Mouse (Mus musculus) urinary bladder, adult 2 months (tissue): ENCODE data around the gene Acp7. TPM values are rescaled to one million over a fixed set of nuclear protein-coding genes. Genes with fewer than 3 reads are reported as not detected.

ENCODE experiments used
- DNase-seq: peaks from one replicate; pipeline ENCODE4 v3.0.0; 2022; ENCODE audit warnings: low spot score
- polyA plus RNA-seq: library from polyadenylated mRNA; depleted of rRNA; stranded (reverse); fragments of >200 nt; gene quantifications from 2 replicates; pipeline ENCODE4 v1.2.3, GENCODE M21; 2012; rRNA removed

The Acp7 gene
- polyA plus RNA-seq, 1 experiment = not detected

DNA sequence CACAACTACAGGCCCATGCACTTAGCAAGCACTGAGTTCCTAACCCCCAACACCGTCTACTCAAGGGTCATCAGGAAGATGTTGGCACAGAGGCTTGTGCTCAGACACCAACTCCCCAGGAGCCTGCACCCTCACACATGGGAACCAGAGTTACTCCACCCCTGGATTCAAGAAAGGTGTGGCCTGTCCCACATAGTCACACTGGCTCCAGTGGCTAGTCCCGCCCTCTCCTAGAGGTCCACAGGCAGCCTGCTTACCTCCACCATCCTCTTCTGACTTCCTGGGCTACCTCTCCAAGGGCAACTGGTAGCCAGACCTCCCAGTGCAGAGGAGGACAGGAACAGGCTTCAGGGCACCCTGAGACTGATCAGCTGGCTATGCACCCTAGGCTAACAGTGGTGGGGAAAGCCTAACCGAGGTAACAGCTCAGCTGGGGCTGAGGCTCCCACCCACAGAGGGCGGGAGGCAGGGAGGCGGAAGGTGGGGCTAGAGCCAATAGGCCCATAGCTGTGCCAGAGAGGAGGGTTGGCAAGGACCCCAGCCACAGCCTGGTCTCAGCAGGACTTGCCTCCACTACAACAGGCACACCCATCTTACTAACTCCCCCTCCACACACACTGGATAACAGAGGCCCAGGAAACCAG is 54.7 kb downstream of the Acp7 start:
- peak; percentile 55 for DNase-seq

DNA sequence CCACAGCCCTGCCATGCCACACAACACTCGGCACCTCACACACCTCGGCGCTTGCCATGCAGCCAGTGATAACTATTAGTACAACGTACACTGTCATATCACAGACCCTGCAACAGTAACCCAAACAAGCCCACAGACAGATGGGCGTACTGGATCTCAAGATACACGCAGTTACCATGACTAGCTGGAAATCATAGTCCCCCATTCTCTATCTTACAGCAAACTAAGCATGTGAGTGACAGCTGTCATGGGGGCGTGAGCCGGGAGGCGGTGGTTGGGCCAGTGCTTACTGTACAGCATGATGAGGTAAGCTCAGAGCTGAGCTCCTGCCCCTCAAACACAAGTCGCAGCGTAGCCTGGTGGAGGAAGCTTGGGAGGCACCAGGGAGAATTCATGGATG is 55.5 kb downstream of the Acp7 start:
- no peak for DNase-seq

DNA sequence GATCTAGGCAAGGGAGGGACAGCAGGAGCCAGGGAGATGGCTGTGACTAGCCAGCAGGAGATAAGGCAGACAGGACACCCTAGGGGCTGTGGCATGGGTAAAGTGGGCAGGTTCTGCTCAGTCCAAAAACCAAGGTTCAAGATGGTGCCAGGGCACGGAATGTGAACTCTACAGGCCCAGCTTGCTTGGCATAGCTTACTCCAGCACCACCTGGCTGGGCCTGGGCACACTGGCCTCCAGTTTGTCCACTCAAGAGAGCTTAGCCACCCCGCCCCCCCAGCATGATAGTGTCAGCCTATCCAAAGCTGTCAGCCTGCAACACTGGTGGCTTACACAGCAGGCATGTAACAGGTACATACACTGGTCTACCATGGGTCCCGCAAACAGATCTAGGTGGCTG is 57.9 kb downstream of the Acp7 start:
- no peak for DNase-seq

DNA sequence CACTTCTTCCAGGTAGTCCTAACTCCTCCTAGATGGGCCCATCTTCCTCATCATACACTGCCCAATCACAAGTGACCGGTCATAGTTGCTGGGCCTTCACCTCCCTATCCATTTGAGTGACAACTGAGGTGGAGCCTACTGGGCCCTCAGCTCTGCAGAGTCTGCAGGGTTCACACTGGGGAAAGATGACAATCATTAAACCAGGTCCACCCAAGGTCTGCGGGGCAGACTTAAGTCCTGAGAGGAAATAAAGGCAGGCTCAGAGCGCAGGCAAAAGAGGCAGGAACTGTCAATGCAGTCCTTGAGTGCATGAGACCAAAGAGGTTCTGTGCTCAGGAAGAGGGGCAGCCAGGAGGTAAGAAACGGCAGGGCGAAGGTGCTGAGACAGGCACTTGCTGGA is 58.4 kb downstream of the Acp7 start:
- no peak for DNase-seq

DNA sequence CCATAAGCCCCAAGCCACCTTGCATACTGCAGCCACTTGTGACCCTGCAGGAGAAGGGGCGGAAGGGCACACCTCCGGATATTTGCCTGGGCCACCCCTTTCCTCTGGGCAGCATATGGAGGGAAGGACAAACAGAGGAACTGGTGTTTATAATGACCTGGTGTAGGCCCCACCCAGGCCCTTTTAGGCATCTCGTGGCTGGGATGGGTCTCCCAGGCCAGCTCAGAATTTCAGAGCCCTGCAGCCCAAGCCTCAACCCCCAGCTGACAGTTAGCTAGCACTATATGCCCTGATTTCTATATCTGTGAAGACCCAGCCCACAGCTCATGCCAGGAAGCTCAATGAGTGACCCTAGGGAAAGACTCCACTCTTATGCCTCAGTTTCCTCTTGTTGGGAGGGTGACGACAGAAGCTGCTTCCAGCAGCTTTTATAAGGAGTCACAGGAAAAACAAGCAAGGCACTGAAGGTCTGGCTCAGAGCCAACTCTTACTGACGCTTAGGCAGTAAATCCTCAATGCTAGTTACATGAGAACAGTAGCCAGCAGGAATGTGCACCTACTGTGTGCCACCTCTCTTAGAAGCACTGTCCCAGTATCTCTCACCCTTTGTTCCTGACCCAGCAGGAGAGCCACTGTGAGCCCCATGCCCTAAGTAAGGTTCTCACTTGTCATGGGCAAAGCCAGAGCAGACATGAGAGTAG is 60.0 kb downstream of the Acp7 start:
- DNase-seq = no peak

DNA sequence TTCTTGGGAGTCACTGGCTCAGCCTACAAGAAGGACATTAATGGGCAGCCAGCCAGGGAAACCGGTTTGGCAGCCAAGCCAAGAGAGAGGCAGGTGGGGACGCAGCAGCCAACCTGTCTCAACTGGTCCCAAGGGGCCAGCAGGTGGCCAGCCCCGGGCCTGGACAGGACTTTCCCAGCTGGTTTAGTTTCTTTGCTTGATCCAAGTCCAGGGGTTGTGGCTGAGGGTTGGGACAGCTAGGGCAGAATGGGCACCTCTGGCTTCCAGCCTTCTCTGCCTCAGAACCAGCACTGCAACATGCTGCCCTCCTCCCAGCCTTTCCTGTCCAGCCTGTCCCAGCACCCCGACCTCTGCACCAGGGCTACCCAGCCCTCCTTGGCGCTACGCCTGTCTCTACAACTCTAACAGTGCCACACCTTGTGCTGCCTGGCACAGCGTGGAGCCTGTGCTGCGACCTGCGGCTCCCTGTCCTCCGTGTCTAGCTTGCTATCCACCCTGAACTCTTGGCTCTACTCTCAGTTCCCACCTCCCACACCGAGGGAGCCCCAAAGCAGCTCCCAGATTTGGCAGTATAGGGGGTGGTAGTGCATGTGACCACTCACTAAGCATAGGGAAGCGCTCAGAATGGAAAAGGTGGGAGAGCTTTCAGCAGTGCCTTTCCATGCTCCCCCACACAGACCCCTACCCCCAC is 60.7 kb downstream of the Acp7 start:
- peak; percentile 95 for DNase-seq

DNA sequence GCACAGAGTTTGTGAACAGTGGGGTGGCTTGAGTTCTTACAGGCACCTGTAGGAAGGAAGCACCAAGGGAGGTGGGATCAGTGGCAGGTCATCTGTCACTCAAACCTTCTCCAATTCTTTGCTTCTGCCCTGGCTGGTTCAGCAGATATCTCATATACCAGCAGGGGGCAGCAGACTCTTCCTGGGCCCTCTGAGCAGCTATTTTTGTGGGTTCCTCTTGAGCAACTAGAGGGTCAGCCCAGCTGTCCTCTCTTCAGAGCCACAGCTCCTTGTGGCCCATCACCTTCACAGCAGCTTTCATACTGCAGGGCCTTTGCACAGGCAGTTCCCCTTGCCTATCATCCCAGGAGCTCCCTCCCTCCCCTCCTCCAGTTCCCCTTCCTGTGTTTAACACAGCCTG is 62.9 kb downstream of the Acp7 start:
- no peak for DNase-seq

DNA sequence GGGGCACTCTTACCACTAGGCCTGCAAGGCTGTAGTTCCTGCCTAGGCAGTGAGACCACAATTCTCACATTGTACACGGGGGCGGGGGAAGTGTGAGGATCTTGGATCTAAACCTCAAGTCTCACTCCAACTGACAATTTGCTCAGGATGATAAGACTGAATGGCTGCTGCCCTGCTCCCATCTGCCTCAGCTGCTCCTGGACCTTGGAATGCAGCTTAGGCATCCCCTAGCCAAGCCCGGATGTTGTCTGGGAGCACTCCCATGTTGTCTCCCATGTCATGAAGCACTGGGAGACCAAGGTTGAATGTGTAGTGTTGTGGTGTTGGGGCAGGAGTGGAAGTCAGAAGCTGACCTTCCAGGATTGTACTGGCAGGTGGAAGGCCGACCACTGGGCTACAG is 63.6 kb downstream of the Acp7 start:
- no peak for DNase-seq

DNA sequence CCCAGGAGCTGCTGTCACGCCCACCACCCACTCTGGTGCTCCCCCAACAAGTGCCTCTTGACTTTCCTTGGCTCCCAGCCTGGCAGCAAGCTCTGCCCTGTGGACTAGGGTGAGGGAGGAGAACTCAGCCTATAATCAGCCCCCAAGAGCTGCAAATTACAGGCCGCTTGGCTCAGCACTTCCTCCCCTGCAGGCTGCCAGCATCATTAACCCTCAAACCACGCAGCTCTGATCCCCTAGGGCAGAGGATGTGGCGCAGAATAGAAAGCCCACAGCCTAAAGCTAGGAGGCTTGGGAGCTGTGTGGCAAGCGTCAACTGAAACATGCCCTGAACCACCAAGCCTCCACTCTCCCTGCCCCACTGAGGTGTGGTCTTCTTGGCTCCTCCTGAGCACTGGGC is 65.7 kb downstream of the Acp7 start:
- no peak for DNase-seq

DNA sequence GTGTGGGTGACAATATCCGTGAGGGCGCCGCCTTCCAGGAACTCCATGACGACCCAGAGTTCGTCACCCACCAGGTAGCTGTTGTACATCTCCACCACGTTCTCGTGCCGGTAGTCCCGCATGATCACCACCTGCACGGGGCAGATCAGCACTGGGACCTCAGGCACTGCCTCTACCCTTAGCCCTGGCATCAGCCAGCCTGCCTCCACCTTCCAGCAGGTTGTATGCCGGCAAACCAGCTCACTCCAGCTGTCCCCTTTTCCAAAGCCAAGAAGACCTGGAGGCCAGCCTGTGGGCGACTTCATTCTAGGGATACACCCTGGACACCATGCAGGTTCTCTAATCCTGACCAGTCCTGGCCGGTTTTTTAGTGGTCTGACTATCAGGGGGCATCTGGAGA is 68.2 kb downstream of the Acp7 start:
- DNase-seq = no peak

DNA sequence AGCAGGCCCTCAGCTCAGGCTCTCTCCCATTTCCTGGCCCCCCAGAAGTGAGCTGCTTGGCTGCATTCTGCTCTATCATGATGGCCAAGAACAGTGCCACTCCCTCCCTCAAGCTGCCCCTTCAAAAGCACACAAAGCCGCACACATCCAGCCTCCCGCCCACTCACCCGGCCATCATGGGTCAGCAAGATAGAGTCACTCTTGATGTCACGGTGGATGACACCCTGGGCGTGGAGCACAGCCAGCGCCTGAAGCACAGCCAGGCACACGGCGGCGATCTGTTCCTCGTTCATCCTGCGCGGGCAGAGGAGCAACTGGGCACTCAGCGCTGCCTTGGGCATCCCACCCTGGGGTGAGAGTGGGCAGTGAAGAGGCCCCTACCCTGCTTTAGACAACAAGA is 68.8 kb downstream of the Acp7 start:
- no peak for DNase-seq

DNA sequence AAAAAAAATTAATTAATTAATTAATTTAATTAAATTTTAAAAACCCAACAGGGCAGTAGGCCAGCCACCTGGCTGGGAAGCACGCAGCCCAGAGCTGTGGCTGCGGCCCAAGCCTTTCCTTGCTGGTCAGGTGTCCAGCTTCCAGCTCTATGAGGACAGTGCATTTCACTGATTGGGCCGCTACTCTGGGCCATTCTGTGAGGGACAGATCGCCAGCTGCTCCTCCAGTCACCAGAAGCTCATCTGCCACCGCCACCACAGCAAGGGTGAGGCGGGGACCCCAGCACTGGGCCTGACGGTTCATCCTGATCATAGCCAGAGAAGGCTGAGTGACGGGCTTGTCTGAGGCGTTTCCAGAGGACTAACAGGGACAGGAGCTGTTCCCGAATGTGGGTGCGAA is 69.2 kb downstream of the Acp7 start:
- DNase-seq = no peak

DNA sequence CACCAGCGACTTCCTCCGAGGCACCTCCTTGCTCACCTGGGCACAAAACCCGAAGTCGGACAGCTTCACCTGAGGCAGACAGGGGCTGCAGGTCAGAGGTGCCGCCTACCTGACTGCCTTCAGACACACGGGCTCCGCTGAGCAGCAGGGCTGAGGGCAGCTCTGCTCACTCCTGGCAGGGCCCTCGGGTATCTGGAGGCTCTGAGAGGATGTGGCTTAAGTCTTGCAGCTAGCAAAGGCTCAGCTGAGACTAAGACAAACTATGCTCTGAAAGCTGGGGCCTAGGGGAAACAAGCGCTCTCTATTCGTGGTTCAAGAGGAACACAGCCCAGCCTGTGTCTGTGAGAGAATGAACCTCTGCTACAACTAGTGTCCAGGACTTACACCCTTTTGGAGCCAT is 70.3 kb downstream of the Acp7 start:
- no peak for DNase-seq

DNA sequence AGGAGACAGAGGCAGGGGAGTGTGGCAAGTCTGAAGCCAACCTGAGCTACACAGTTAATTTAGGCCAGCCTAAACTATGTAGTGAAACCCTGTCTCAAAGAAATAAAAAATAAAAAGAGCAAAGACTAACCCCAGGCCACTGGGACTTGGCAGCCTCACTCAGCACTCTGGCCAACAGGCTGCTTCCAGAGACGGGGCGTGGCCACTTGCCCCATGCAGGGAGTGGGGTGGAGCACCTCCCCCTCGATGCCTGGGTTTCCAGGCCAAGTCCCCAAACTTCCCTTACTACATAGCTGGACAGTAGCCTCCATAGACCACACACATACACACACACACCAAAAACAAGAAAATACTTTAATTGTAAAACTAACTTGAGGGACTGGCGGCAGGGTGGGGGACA is 72.6 kb downstream of the Acp7 start:
- no peak for DNase-seq

DNA sequence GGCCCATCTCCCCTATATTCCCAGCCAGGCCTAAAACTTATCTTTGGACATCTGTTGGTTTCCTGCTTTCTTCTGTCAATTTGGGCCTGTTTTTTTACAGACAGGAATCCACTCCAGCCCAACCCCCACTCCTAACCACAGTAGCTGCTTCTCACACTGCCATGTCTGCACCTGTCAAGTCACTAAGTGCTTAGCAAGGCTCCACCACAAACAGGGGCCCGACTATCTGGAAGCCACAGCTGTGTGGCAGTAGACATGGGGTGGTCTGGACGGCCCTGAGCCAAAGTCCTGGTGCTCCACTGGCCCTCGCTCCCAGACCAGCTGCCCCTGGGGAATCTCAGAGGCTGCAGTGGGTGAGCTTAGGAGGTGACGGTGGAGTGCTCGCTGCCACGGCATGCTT is 73.4 kb downstream of the Acp7 start:
- no peak for DNase-seq

Other genes with a start within 250 kb of the Acp7 start
- gene Med29, start 238.6 kb downstream of the Acp7 start, polyA plus RNA-seq = 25.6 and 30.8 TPM in 2 replicates
- gene Paf1, start 238.4 kb downstream of the Acp7 start, polyA plus RNA-seq = 108 and 130 TPM in 2 replicates
- gene Gmfg, start 193.9 kb downstream of the Acp7 start, polyA plus RNA-seq = 18.6 and 20.7 TPM in 2 replicates
- gene Lrfn1, start 179.4 kb downstream of the Acp7 start, polyA plus RNA-seq = 3.9 and 4.3 TPM in 2 replicates
- gene Ifnl2, start 120.9 kb downstream of the Acp7 start, polyA plus RNA-seq = not detected in 2 replicates
- gene Ifnl3, start 108.5 kb downstream of the Acp7 start, polyA plus RNA-seq = not detected in 2 replicates
- 0.27 TPM in 1 of 2 replicates, not detected in the other for gene Sycn, start 90.4 kb downstream of the Acp7 start, polyA plus RNA-seq
- gene Nccrp1, start 84.1 kb downstream of the Acp7 start, polyA plus RNA-seq = 0.67 and 1.1 TPM in 2 replicates
- 49.9 and 54.5 TPM in 2 replicates for gene Samd4b, start 33.2 kb downstream of the Acp7 start, polyA plus RNA-seq
- gene Pak4, start 33.1 kb downstream of the Acp7 start, polyA plus RNA-seq = 24.7 and 31.3 TPM in 2 replicates
- gene Fbxo27, start 61.5 kb upstream of the Acp7 start, polyA plus RNA-seq = 9.4 and 12.6 TPM in 2 replicates
- gene Fbxo17, start 85.5 kb upstream of the Acp7 start, polyA plus RNA-seq = 6.1 and 6.8 TPM in 2 replicates
- gene Mrps12, start 110.5 kb upstream of the Acp7 start, polyA plus RNA-seq = 53.5 and 59.2 TPM in 2 replicates
- 9.9 and 10.6 TPM in 2 replicates for gene Sars2, start 110.7 kb upstream of the Acp7 start, polyA plus RNA-seq
- 0.06 TPM in 1 of 2 replicates, not detected in the other for gene Ccer2, start 124.8 kb upstream of the Acp7 start, polyA plus RNA-seq
- gene Sirt2, start 135.4 kb upstream of the Acp7 start, polyA plus RNA-seq = 84.7 and 100 TPM in 2 replicates
- 16.4 and 18.6 TPM in 2 replicates for gene Nfkbib, start 136.2 kb upstream of the Acp7 start, polyA plus RNA-seq
- 2.6 and 4.1 TPM in 2 replicates for gene Rinl, start 157.6 kb upstream of the Acp7 start, polyA plus RNA-seq
- 325 and 346 TPM in 2 replicates for gene Hnrnpl, start 177.2 kb upstream of the Acp7 start, polyA plus RNA-seq
- gene Ech1, start 193.9 kb upstream of the Acp7 start, polyA plus RNA-seq = 246 and 303 TPM in 2 replicates
- gene Lgals4, start 202.5 kb upstream of the Acp7 start, polyA plus RNA-seq = 29.4 and 39.9 TPM in 2 replicates
- 1.3 and 3.6 TPM in 2 replicates for gene Lgals7, start 232.5 kb upstream of the Acp7 start, polyA plus RNA-seq